ENCODE assay signal across 8 mouse cellular contexts in the genomic region with DNA sequence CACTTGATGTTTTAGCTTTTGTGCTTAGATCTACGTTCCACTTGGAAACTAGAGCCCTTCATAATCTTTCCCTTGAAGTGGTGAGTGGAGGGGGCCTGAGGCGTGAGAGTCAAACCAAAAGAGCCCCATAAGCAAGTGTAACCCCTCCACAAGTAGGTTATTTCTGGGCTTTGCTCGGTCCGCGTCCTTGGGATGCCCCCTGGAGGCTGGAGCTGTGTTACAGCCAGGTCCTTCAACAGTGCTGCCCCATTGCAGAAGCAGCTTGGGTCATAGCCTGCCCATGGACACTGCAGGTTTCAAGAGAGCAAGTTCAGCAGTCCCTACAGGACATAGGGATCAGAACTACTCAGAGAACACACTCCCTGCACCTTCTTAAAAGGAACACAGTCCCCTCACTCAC. TPM values are rescaled to one million over a fixed set of nuclear protein-coding genes. Genes with fewer than 3 reads are reported as not detected.
A peak's percentile ranks its signal among the peaks of the same experiment; 100 is the strongest.
DNase-seq lines count a peak whose midpoint lies in the region; ATAC-seq and TF ChIP-seq lines count a peak whose summit lies in the region.

No protein-coding gene starts in this region.

- 0 out of 2 replicates have a peak, but pooled peaks cover 3% of the 10 kb centered on the region for H3K27me3 ChIP-seq in kidney, embryonic 16.5 days (ENCODE audit: insufficient read depth, low read length)
- H3K27me3 ChIP-seq in limb, embryonic 14.5 days (ENCODE audit: control insufficient read depth, insufficient read depth, low read length), result no peaks in the 10 kb centered on the region
- H3K27me3 ChIP-seq in neural tube, embryonic 11.5 days (ENCODE audit: control insufficient read depth, insufficient read depth, low read length), result no peaks in the 10 kb centered on the region

- ATAC-seq in kidney, embryonic 16.5 days (ENCODE audit: low FRiP score, low TSS enrichment), result no peak
- no peak for ATAC-seq in limb, embryonic 14.5 days (ENCODE audit: low FRiP score, low read depth)
- no peak for ATAC-seq in neural tube, embryonic 11.5 days (ENCODE audit: insufficient read depth, low FRiP score, low TSS enrichment)

- DNase-seq in kidney, adult 18-20 months, result peak; percentile 58
- peak; percentile 42 for DNase-seq in Muller cell, postnatal 12 days (ENCODE audit: inconsistent ontology term)
- DNase-seq in embryo, embryonic 11 days, result peak; percentile 53
- DNase-seq in heart, postnatal 14 days, result peak; percentile 73 to 81
- DNase-seq in limb, embryonic 14.5 days (ENCODE audit: low spot score), result peak; percentile 6
- DNase-seq in neural tube, embryonic 11.5 days (ENCODE audit: low spot score), result peak; percentile 22
- peak; percentile 55 to 71 for DNase-seq in thymus, postnatal 10 days (ENCODE audit: low spot score in 2 of 2)

- no peaks in the 10 kb centered on the region for H3K4me1 ChIP-seq in kidney, embryonic 16.5 days (ENCODE audit: insufficient read depth, low read length)
- no peaks in the 10 kb centered on the region for H3K4me1 ChIP-seq in limb, embryonic 14.5 days (ENCODE audit: control insufficient read depth, insufficient read depth, low read length)
- no peaks in the 10 kb centered on the region for H3K4me1 ChIP-seq in neural tube, embryonic 11.5 days (ENCODE audit: control insufficient read depth, insufficient read depth, low read length)

- H3K27ac ChIP-seq in kidney, embryonic 16.5 days (ENCODE audit: low read length), result no peak overlapping the region
- H3K27ac ChIP-seq in limb, embryonic 14.5 days (replicated peaks; ENCODE audit: low read depth, low read length), result no peak overlapping the region
- H3K27ac ChIP-seq in neural tube, embryonic 11.5 days (ENCODE audit: low read depth, low read length), result no peak overlapping the region

- TF ChIP-seq POLR2A in limb, embryonic 14.5 days (IDR thresholded peaks at IDR 0.05; ENCODE audit: borderline replicate concordance, extremely low read depth, insufficient read depth, insufficient read length), result no peak

- H3K9ac ChIP-seq in kidney, embryonic 16.5 days (replicated peaks; ENCODE audit: low read length), result no peak overlapping the region
- no peak overlapping the region for H3K9ac ChIP-seq in limb, embryonic 14.5 days (ENCODE audit: low read depth, low read length, severe bottlenecking)
- no peak overlapping the region for H3K9ac ChIP-seq in neural tube, embryonic 11.5 days (ENCODE audit: low read length)

- H3K36me3 ChIP-seq in kidney, embryonic 16.5 days (ENCODE audit: insufficient read depth, low read length), result no peaks in the 10 kb centered on the region
- H3K36me3 ChIP-seq in limb, embryonic 14.5 days (ENCODE audit: control insufficient read depth, insufficient read depth, low read length), result no peaks in the 10 kb centered on the region
- H3K36me3 ChIP-seq in neural tube, embryonic 11.5 days (ENCODE audit: control insufficient read depth, insufficient read depth, low read length), result no peaks in the 10 kb centered on the region

- 21% methylated on average over 5 of the region's 5 CpGs for WGBS in kidney, embryonic 16.5 days
- WGBS in limb, embryonic 14.5 days, result 12% methylated on average over 5 of the region's 5 CpGs
- 22% methylated on average over 5 of the region's 5 CpGs for whole genome bisulfite sequencing in neural tube, embryonic 11.5 days

- no peak overlapping the region for H3K4me2 ChIP-seq in kidney, embryonic 16.5 days (replicated peaks; ENCODE audit: low read depth, low read length)
- no peak overlapping the region for H3K4me2 ChIP-seq in limb, embryonic 14.5 days (replicated peaks; ENCODE audit: low read depth, low read length, severe bottlenecking)
- H3K4me2 ChIP-seq in neural tube, embryonic 11.5 days (ENCODE audit: low read depth), result no peak overlapping the region

- H3K4me3 ChIP-seq in kidney, embryonic 16.5 days (ENCODE audit: low read length), result no peak overlapping the region
- H3K4me3 ChIP-seq in limb, embryonic 14.5 days (replicated peaks; ENCODE audit: low read length), result no peak overlapping the region
- no peak overlapping the region for H3K4me3 ChIP-seq in neural tube, embryonic 11.5 days (ENCODE audit: low read depth, low read length)

- intact Hi-C loops in heart, postnatal 14 days (cut with DNase I), result loop anchor here (1.0 to 2.0 kb wide), 2 partner anchors 60 to 266 kb away; a partner anchor contains a TSS

- no peaks in the 10 kb centered on the region for H3K9me3 ChIP-seq in kidney, embryonic 16.5 days (ENCODE audit: low read length)
- H3K9me3 ChIP-seq in limb, embryonic 14.5 days (ENCODE audit: control insufficient read depth, low read length), result no peaks in the 10 kb centered on the region
- H3K9me3 ChIP-seq in neural tube, embryonic 11.5 days (ENCODE audit: control insufficient read depth, low read length), result no peaks in the 10 kb centered on the region

RNA-seq across cellular contexts. Expression of a gene that starts 11.0 kb away (rescaled TPM):
- 71.7 and 74.9 TPM in 2 replicates for polyA plus RNA-seq in kidney, embryonic 16.5 days (2015; fragmentation: Nextera tagmentation; extraction: Ambion mirVana)
- total RNA-seq in heart, postnatal 14 days (2021), result 10 to 100 TPM; 50.2 to 56.7 TPM
- 44.9 and 57.9 TPM in 2 replicates for polyA plus RNA-seq in limb, embryonic 14.5 days (2012; rRNA removed)
- 63.2 and 65.7 TPM in 2 replicates for polyA plus RNA-seq in limb, embryonic 14.5 days (2014; fragmentation: Nextera tagmentation; extraction: Ambion mirVana)
- 86.8 and 89.1 TPM in 2 replicates for polyA plus RNA-seq in neural tube, embryonic 11.5 days (2014; fragmentation: Nextera tagmentation; extraction: Ambion mirVana)

RNA-seq across cellular contexts. Expression of a gene that starts 59.0 kb away (rescaled TPM):
- 29.7 and 33.2 TPM in 2 replicates for polyA plus RNA-seq in kidney, embryonic 16.5 days (2015; fragmentation: Nextera tagmentation; extraction: Ambion mirVana)
- 10 to 100 TPM; 11.4 to 15.6 TPM for total RNA-seq in heart, postnatal 14 days (2021)
- 13.5 and 15.0 TPM in 2 replicates for polyA plus RNA-seq in limb, embryonic 14.5 days (2012; rRNA removed)
- 10.7 and 11.6 TPM in 2 replicates for polyA plus RNA-seq in limb, embryonic 14.5 days (2014; fragmentation: Nextera tagmentation; extraction: Ambion mirVana)
- 14.2 and 14.3 TPM in 2 replicates for polyA plus RNA-seq in neural tube, embryonic 11.5 days (2014; fragmentation: Nextera tagmentation; extraction: Ambion mirVana)

RNA-seq across cellular contexts. Expression of a gene that starts 59.5 kb away (rescaled TPM):
- polyA plus RNA-seq in kidney, embryonic 16.5 days (2015; fragmentation: Nextera tagmentation; extraction: Ambion mirVana), result 1.3 and 2.2 TPM in 2 replicates
- 10 to 100 TPM; 10.5 to 13.6 TPM for total RNA-seq in heart, postnatal 14 days (2021)
- polyA plus RNA-seq in limb, embryonic 14.5 days (2012; rRNA removed), result 4.4 and 4.6 TPM in 2 replicates
- polyA plus RNA-seq in limb, embryonic 14.5 days (2014; fragmentation: Nextera tagmentation; extraction: Ambion mirVana), result 5.9 and 7.1 TPM in 2 replicates
- polyA plus RNA-seq in neural tube, embryonic 11.5 days (2014; fragmentation: Nextera tagmentation; extraction: Ambion mirVana), result 0.57 and 1.2 TPM in 2 replicates

Comparison
In these comparisons a context has a peak if more than half of its experiments do, and no peak if none do; other contexts are left out.
1. DNase-seq: peak in every context shown above with its lines; median percentile 77 in heart, postnatal 14 days; 63 in thymus, postnatal 10 days; 58 in kidney, adult 18-20 months; 53 in embryo, embryonic 11 days; 42 in Muller cell, postnatal 12 days; 22 in neural tube, embryonic 11.5 days; 6 in limb, embryonic 14.5 days.